Mouse (Mus musculus): ENCODE data around the gene Hspd1.
"Not testable (repeated sequence)": the region's sequence is repeated elsewhere in the genome, so short reads cannot be mapped to it uniquely, and the experiment has no call there.

Gene Hspd1

GRCm38 (mm10) chr1:55087932-55088610 lies at the start of gene Hspd1, which contains the start of gene Hspe1:
Gene Hspd1, minus strand, starts transcription at chr1:55088243.
Gene Hspe1, plus strand, starts transcription at chr1:55088132.
- DNase-seq (ENCODE audit: low spot score) = peak; percentile 99

GRCm38 (mm10) chr1:55135846-55136245 lies 47.8 kb upstream of the Hspd1 start:
- no peak for DNase-seq (ENCODE audit: low spot score)

- no peak for DNase-seq (ENCODE audit: low spot score)
Measured at GRCm38 (mm10) chr1:55134301-55134700, 46.3 kb upstream of the Hspd1 start.

DNA sequence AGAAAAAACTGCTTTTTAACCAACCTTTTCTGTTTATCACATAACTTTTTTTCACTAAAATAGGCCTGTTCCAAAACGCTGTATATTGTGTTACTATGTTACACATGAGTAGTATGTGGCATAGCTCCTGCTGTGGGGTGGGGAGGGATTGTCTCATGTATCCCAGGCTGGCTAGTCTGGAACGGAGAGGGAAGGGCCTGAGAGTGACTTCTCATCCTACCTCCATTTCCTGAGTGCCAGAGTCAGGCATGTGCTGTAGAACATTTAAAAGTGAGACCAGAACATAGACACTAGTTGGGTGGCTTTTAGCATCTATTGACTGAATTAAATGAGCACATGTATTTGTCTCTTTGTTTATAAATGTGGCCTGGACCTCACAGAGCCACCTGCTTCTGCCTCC lies 45.1 kb upstream of the Hspd1 start:
- DNase-seq (ENCODE audit: low spot score) = no peak

- DNase-seq (ENCODE audit: low spot score) = no peak
Measured at GRCm38 (mm10) chr1:55132308-55132707, 44.3 kb upstream of the Hspd1 start.

- no peak for DNase-seq (ENCODE audit: low spot score)
Measured at GRCm38 (mm10) chr1:55131424-55132014, 43.5 kb upstream of the Hspd1 start.

DNA sequence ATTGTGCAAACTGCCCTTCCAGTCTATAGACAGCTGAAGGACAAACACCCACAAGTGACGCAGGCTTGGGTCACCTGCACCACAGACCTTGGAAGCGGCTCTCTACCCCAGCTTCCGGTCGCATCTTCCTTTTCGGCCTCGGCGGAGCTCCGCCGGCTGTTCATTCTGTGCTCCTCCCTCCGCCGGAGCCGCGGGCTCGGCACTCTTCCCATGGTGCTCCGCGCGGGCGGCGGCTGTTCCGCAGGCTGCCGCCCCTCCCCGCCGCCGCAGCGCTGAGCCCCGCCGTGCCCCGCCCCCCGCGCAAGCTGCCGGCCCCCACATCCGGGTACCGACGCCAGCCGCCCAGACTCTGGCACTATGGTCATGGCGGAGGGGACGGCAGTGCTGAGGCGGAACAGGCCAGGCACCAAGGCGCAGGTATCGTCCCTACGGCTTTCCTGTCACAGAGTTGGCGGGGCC lies 42.9 kb upstream of the Hspd1 start, which contains the start of gene Mob4:
Gene Mob4, plus strand, starts transcription at position 289 of the 459 bp plus-strand sequence.
- DNase-seq (ENCODE audit: low spot score) = peak; percentile 93

- DNase-seq (ENCODE audit: low spot score) = no peak
Measured at GRCm38 (mm10) chr1:55130190-55130916, 42.3 kb upstream of the Hspd1 start.

GRCm38 (mm10) chr1:55129716-55130115 lies 41.7 kb upstream of the Hspd1 start:
- no peak for DNase-seq (ENCODE audit: low spot score)

DNA sequence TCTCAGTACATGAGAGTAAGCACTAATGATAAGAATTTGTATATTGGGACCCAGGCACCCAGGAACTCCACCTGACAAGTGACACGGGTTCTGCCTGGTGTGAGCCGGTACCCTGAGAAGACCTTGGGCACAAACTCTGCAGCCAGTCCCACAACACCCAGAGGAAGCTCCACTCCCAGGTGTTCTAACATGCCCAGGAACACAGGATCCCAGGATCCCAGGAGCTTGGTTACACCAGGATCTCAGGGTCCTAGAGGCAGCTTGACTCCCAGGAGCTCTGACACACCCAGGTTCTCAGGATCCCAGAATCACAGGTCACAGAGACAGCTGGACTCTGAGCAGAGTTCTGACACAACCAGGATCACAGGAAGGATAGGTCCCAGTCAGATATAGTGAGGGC lies 36.1 kb upstream of the Hspd1 start:
- DNase-seq (ENCODE audit: low spot score) = not testable (repeated sequence)

GRCm38 (mm10) chr1:55123561-55123960 lies 35.5 kb upstream of the Hspd1 start:
- no peak for DNase-seq (ENCODE audit: low spot score)

DNA sequence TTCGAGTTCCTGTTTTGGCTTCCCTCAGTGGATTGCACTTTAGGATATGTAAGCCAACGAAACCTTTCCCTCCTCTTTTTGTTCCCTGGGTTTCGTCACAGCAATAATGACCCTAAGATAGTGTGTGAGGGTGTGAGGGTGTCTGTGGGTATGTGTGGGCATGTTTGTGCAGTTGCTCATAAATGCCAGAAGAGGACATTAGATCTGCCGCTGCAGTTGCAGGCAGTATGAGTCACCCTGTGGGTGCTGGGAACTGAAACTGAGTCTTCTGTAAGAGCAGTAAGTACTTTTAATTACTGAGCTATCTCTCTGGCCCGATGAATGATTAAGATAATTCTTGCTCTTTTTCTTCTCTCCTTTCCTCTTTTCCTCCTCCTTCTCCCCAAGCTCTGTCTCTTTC lies 35.0 kb upstream of the Hspd1 start:
- no peak for DNase-seq (ENCODE audit: low spot score)

DNA sequence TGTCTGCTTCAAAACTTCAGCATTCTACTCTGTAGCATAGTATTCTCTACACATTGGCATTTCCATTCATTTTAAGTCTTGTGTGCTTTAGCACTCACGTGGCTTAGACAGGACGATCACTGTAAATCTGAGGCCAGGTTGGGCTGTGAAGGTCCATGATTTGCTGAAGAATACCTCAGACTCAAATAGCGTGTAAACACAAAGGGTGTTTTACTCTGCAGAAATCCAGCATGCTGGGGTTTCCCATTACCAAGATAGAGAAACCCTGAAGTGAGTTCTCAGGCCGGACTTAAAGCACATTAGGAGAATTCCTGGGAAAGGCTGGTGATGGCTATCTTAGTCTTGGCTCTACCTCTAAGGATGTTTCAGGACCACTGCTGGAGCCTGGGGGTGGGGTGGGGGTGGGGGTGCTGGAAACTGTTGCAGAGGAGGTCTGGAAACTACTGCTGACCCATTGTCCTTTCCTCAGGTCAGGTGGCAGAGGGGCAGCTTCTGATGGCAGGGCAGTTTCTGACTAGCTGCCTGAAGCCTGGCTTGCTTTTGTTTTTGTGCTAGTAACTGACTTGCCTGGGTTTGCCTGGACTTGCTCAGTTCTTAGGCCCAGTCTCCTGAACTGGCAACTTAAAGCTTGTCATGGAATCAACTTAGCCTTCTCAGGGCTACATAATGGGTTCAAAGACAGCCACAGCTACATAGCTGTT lies 21.2 kb upstream of the Hspd1 start:
- no peak for DNase-seq (ENCODE audit: low spot score)

GRCm38 (mm10) chr1:55108473-55108872 lies 20.4 kb upstream of the Hspd1 start:
- no peak for DNase-seq (ENCODE audit: low spot score)

DNA sequence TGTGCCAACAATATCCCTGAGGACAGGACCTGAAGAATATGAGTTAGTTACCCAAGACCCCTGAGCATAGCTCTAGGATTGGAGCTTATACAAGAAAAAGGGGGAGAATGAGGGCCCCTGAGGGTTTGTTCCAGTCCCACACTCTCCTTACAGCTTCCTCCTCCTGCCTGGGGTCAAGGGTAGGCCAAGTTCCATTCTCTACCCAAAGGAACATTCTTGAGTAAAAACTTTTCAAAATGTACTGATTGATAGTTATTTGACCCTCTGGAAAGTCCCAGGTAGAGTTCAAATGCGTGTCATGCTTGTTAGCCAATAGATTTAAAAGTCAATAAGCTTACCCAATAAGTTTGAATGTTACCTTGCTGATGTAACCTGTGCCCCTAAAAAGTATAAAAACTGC lies 19.6 kb upstream of the Hspd1 start:
- no peak for DNase-seq (ENCODE audit: low spot score)

DNA sequence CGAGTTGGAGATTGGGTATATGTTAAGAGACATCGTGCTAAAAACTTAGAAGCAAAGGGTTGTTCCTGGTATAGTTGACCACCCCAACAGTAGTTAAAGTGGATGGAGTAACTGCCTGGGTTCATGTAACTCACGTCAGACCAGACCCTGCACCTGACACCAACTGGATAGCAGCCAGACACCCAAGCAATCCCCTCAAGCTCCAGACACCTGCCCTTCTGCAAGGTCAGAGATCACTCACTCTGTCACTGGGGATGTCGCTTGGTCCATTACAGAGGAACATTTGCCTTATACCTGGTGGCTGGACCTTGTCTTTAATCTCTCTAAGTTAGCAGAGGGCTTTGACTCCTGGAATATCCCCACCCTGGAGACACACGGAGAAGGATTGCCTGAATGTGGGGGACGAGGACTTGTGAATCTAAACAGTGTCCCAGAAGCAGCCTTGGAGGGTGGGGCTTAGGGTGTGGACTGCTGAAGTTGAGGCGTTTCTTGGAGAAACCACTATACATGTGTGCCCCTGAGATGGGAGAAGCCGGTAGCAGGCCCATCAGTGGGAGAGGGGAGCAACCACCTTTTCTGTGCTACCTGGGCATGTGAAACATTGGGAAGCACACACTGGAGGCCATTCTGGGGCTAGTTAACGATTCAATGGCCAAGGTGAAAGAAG lies 19.0 kb upstream of the Hspd1 start:
- DNase-seq (ENCODE audit: low spot score) = no peak

GRCm38 (mm10) chr1:55092469-55092868 lies 4.4 kb upstream of the Hspd1 start:
- no peak for DNase-seq (ENCODE audit: low spot score)

- peak; percentile 10 for DNase-seq (ENCODE audit: low spot score)
Measured at GRCm38 (mm10) chr1:55092056-55092455, 4.0 kb upstream of the Hspd1 start.

DNA sequence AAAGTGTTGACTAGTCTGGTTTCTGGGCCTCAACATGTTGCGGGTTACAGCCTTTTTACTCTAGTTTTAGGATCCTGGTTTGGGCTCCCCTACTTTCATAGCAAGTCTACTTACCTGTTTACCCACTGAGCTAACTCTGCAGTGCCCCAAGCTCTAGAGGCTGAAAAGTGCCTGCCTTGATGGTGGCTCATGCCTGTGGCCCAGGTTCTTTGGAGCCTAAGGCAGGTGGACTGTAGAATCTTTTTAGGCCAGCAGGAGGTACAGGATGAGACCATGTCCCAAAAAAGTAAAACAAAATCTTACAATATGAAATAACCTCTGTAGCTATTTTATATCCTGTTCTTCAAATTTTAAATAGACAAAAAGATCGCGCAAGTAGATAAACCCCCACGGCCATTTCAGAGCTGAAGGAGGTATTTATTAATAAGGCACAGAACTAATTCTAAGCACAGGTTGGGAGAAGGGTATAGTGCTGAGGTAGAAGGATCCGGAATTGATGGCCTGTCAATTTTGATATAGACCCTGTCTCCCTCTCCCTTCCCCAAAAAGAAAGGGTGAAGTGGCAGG lies 1.5 kb upstream of the Hspd1 start:
- no peak for DNase-seq (ENCODE audit: low spot score)

DNA sequence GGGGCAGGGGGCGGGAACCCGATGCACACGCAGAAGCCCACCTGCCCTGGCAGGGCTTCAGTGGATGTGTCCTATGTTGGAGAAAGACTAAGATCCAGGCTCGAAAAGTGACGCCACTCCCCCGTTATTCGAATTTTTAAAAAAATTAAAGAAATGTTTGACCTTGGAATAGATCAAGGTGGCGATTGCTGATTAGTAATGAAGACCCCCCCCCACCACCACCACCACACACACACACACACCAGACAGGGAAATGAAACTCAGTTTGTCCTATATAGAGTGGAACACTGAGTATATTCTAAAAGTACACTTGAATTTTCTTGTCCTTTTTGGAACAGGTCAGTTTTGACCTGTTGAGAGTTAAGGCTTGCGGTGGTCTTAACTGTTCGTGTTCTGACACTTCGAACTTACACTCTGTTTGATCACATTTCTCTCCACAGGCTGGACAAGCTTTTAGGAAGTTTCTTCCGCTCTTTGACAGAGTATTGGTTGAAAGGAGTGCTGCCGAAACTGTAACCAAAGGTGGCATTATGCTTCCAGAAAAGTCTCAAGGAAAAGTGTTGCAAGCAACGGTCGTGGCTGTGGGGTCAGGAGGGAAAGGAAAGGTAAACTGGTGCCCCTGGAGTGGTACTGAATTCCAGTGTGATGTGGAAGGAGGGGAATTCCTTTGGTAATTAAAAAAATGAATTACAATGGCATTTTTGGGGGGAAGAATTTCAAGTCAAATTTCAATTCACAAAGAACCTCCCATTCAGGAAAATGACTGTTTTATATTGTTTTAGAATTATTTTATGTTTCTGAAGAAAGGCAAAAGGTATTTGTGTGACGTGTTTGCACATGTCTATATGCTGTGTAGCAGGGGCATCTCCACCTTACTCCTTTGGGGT lies 811 bp upstream of the Hspd1 start:
- DNase-seq (ENCODE audit: low spot score) = no peak

All from ovary, postnatal 36 days (tissue).